Mouse (Mus musculus) kidney, embryonic 14.5 days (tissue): ENCODE measurements at regions not wholly inside any gene's neighbourhood (a gene's known extent, or its start where the extent isn't known, plus 50 kb on each side); places are given as distances from the start of the nearest gene placed in this dataset.
A peak's percentile ranks its signal among the peaks of the same experiment; 100 is the strongest.

Experiments used
- ATAC-seq: fragments of 200-750 bp; cut with Nextera tagmentation; 2 replicates; pipeline ENCODE4 v1.8.0; 2017; ENCODE audit warnings: moderate number of reproducible peaks, mild to moderate bottlenecking, moderate TSS enrichment, moderate library complexity; ENCODE audit not compliant: low FRiP score, low TSS enrichment
- H3K27ac ChIP-seq: fragments of 300-500 bp; sonication (generic); 2 replicates; pipeline ENCODE4 v1.5.1; 2014; ENCODE audit warnings: low read depth, mild to moderate bottlenecking, low read length, moderate library complexity, mixed read lengths
- H3K27me3 ChIP-seq: fragments of 300-500 bp; sonication (generic); 2 replicates; pipeline ENCODE4 v1.6.1; 2014; ENCODE audit warnings: mild to moderate bottlenecking, low read length; ENCODE audit not compliant: control insufficient read depth, insufficient read depth
- H3K36me3 ChIP-seq: fragments of 300-500 bp; sonication (generic); 2 replicates; pipeline ENCODE4 v1.6.1; 2014; ENCODE audit warnings: low read length, mixed read lengths; ENCODE audit not compliant: control insufficient read depth, insufficient read depth
- H3K4me1 ChIP-seq: fragments of 300-500 bp; sonication (generic); 2 replicates; pipeline ENCODE4 v1.6.1; 2014; ENCODE audit warnings: low read length, mixed read lengths; ENCODE audit not compliant: control insufficient read depth, insufficient read depth
- H3K4me2 ChIP-seq: fragments of 300-500 bp; sonication (generic); replicated peaks from 2 replicates; pipeline ENCODE4 v1.6.1; 2014; ENCODE audit warnings: low read depth, mild to moderate bottlenecking, low read length
- H3K4me3 ChIP-seq: fragments of 300-500 bp; sonication (generic); 2 replicates; pipeline ENCODE4 v1.5.1; 2014; ENCODE audit warnings: mild to moderate bottlenecking, low read length
- H3K9ac ChIP-seq: fragments of 300-500 bp; sonication (generic); 2 replicates; pipeline ENCODE4 v1.6.1; 2014; ENCODE audit warnings: low read depth, mild to moderate bottlenecking, low read length, moderate library complexity
- H3K9me3 ChIP-seq: fragments of 300-500 bp; sonication (generic); 2 replicates; pipeline ENCODE4 v1.6.1; 2016; ENCODE audit warnings: low read length; ENCODE audit not compliant: control insufficient read depth
- WGBS: fragments of 180-500 bp; shearing (Covaris S2); extraction: QIAGEN DNeasy Blood & Tissue Kit; methylation state at CpG from one replicate; pipeline ENCODE4 v1.1.7; 2014; 5-methylcytosine and 5-hydroxymethylcytosine counted together

- no peak overlapping the region for H3K27ac ChIP-seq
- 31% methylated on average over 16 of the region's 16 CpGs for WGBS
- H3K27me3 ChIP-seq, result no peaks in the 10 kb centered on the region
- no peaks in the 10 kb centered on the region for H3K9me3 ChIP-seq
- no peak overlapping the region for H3K4me3 ChIP-seq
- no peak overlapping the region for H3K4me2 ChIP-seq
- no peak overlapping the region for H3K9ac ChIP-seq
- no peaks in the 10 kb centered on the region for H3K36me3 ChIP-seq
- no peaks in the 10 kb centered on the region for H3K4me1 ChIP-seq
- peak; percentile 70; the same call in 1 of the 2 replicates for ATAC-seq
These were observed 122.2 kb upstream of the Foxn2 start for GRCm38 (mm10) chr17:88318207-88318791.

GRCm38 (mm10) chr17:88318936-88319335, 121.6 kb upstream of the Foxn2 start:
- Histone ChIP-seq H3K36me3 (no peaks in the 10 kb centered on the region), H3K9me3 (no peaks in the 10 kb centered on the region), H3K4me2 (no peak overlapping the region), H3K27me3 (no peaks in the 10 kb centered on the region), H3K27ac (no peak overlapping the region), H3K4me3 (no peak overlapping the region), H3K4me1 (no peaks in the 10 kb centered on the region), H3K9ac (no peak overlapping the region)
- WGBS, result 75% methylated on average over 5 of the region's 5 CpGs
- ATAC-seq, result no peak

GRCm38 (mm10) chr17:88320686-88321085, 119.8 kb upstream of the Foxn2 start:
- H3K27me3 ChIP-seq, result no peaks in the 10 kb centered on the region
- H3K36me3 ChIP-seq, result no peaks in the 10 kb centered on the region
- H3K27ac ChIP-seq, result no peak overlapping the region
- H3K4me2 ChIP-seq, result no peak overlapping the region
- 91% methylated on average over 1 of the region's 1 CpGs for WGBS
- H3K4me3 ChIP-seq, result no peak overlapping the region
- no peak for ATAC-seq
- no peaks in the 10 kb centered on the region for H3K9me3 ChIP-seq
- H3K9ac ChIP-seq, result no peak overlapping the region
- H3K4me1 ChIP-seq, result no peaks in the 10 kb centered on the region; the same call in 1 of the 2 replicates

GRCm38 (mm10) chr17:88325326-88325909, 115.1 kb upstream of the Foxn2 start:
- Histone ChIP-seq H3K27ac (no peak overlapping the region), H3K4me2 (no peak overlapping the region)

GRCm38 (mm10) chr17:88325910-88326739, 114.4 kb upstream of the Foxn2 start:
- Histone ChIP-seq H3K4me2 (no peak overlapping the region), H3K9ac (no peak overlapping the region), H3K27me3 (no peaks in the 10 kb centered on the region), H3K36me3 (no peaks in the 10 kb centered on the region), H3K9me3 (peaks cover 6% of the 10 kb centered on the region), H3K4me1 (peaks cover 12% of the 10 kb centered on the region; the same call in 1 of the 2 replicates), H3K27ac (no peak overlapping the region), H3K4me3 (no peak overlapping the region)
- no peak for ATAC-seq
- WGBS, result 28% methylated on average over 12 of the region's 12 CpGs

More at GRCm38 (mm10) chr17:88325326-88325909, 115.1 kb upstream of the Foxn2 start:
- H3K9me3 ChIP-seq, result peaks cover 3% of the 10 kb centered on the region
- no peak overlapping the region for H3K9ac ChIP-seq
- H3K4me3 ChIP-seq, result no peak overlapping the region
- no peak for ATAC-seq
- no peaks in the 10 kb centered on the region for H3K27me3 ChIP-seq
- H3K36me3 ChIP-seq, result no peaks in the 10 kb centered on the region
- WGBS, result 45% methylated on average over 14 of the region's 14 CpGs
- H3K4me1 ChIP-seq, result peaks cover 12% of the 10 kb centered on the region; the same call in 1 of the 2 replicates

GRCm38 (mm10) chr17:88326740-88327123, 113.8 kb upstream of the Foxn2 start:
- Histone ChIP-seq H3K4me1 (peaks cover 12% of the 10 kb centered on the region; the same call in 1 of the 2 replicates), H3K4me2 (no peak overlapping the region), H3K9me3 (peaks cover 6% of the 10 kb centered on the region), H3K9ac (no peak overlapping the region), H3K27me3 (no peaks in the 10 kb centered on the region), H3K27ac (no peak overlapping the region), H3K36me3 (no peaks in the 10 kb centered on the region), H3K4me3 (no peak overlapping the region)
- no peak for ATAC-seq
- 79% methylated on average over 4 of the region's 4 CpGs for WGBS

GRCm38 (mm10) chr17:88327791-88328190, 112.7 kb upstream of the Foxn2 start:
- H3K27me3 ChIP-seq, result no peaks in the 10 kb centered on the region
- H3K9ac ChIP-seq, result no peak overlapping the region
- no peak for ATAC-seq
- no peak overlapping the region for H3K27ac ChIP-seq
- 15% methylated on average over 8 of the region's 8 CpGs for WGBS
- no peak overlapping the region for H3K4me3 ChIP-seq
- peaks cover 6% of the 10 kb centered on the region for H3K9me3 ChIP-seq
- no peaks in the 10 kb centered on the region for H3K36me3 ChIP-seq
- peaks cover 12% of the 10 kb centered on the region; the same call in 1 of the 2 replicates for H3K4me1 ChIP-seq
- no peak overlapping the region for H3K4me2 ChIP-seq

- H3K9ac ChIP-seq, result no peak overlapping the region
- no peaks in the 10 kb centered on the region for H3K27me3 ChIP-seq
- peaks cover 12% of the 10 kb centered on the region; the same call in 1 of the 2 replicates for H3K4me1 ChIP-seq
- H3K9me3 ChIP-seq, result peaks cover 6% of the 10 kb centered on the region
- H3K36me3 ChIP-seq, result no peaks in the 10 kb centered on the region
- H3K4me2 ChIP-seq, result no peak overlapping the region
- no peak overlapping the region for H3K4me3 ChIP-seq
- 30% methylated on average over 8 of the region's 8 CpGs for WGBS
- no peak overlapping the region for H3K27ac ChIP-seq
- ATAC-seq, result no peak
These were observed 111.7 kb upstream of the Foxn2 start for GRCm38 (mm10) chr17:88328807-88329206.

- no peak overlapping the region for H3K4me3 ChIP-seq
- no peaks in the 10 kb centered on the region for H3K36me3 ChIP-seq
- no peaks in the 10 kb centered on the region for H3K27me3 ChIP-seq
- peaks cover 6% of the 10 kb centered on the region for H3K9me3 ChIP-seq
- H3K4me1 ChIP-seq, result peaks cover 12% of the 10 kb centered on the region; the same call in 1 of the 2 replicates
- ATAC-seq, result no peak
- no peak overlapping the region for H3K4me2 ChIP-seq
- H3K27ac ChIP-seq, result no peak overlapping the region
- no peak overlapping the region for H3K9ac ChIP-seq
- 76% methylated on average over 9 of the region's 9 CpGs for WGBS
These were observed 110.8 kb upstream of the Foxn2 start for GRCm38 (mm10) chr17:88329715-88330114.
